Mouse (Mus musculus) small intestine, adult 2 months (tissue): ENCODE data around the gene Gba.

Experiments used
- CTCF ChIP-seq: fragments of 200-500 bp; IDR thresholded peaks from 2 replicates; pipeline ENCODE4 v1.5.1; 2012; ENCODE audit warnings: low read depth, mild to moderate bottlenecking, control low read depth, inconsistent platforms, low read length, moderate library complexity, mixed read lengths; ENCODE audit not compliant: insufficient replicate concordance, insufficient read length; ENCODE audit errors: extremely low read depth
- POLR2A ChIP-seq: fragments of 200-500 bp; IDR thresholded peaks from 2 replicates; pipeline ENCODE4 v1.6.1; 2012; ENCODE audit warnings: low read depth, mild to moderate bottlenecking, control low read depth, inconsistent platforms, low read length, moderate library complexity

DNA sequence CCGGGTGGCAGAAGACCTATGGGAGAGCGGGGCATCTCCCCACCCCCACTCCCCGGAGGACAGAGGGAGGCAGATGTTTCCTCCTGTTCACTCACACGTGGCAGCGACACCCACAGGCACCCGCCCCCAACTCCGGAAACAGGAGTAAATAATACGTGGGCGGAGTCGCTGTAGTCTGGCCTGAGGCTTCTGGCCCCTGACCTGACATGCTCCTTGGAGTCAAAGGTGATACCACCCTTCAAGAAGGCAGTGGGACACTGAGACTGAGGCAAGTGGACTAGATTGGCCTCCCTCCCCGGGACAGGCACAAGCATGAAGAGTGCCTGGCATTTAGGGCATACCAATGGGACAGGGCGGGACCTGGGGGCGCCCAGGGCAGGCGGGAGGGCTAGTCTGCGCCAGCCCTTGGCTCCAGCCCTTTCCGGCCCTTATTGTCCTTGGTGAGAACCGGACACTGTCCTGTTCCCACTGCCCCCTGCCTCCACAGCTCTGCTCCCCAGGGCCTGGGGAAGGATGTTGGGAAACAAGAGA, 48.7 kb downstream of the Gba start:
- TF ChIP-seq POLR2A = no peak
- TF ChIP-seq CTCF = no peak
